Mouse (Mus musculus) limb, embryonic 11.5 days (tissue): ENCODE measurements around the gene Cpsf4l. TPM values are rescaled to one million over a fixed set of nuclear protein-coding genes. Genes with fewer than 3 reads are reported as not detected.

Experiments used
- ATAC-seq: fragments of 200-750 bp; cut with Nextera tagmentation; 2 replicates; pipeline ENCODE4 v1.8.0; 2017; ENCODE audit warnings: low read depth; ENCODE audit not compliant: insufficient number of reproducible peaks, low FRiP score, low TSS enrichment
- DNase-seq: peaks from one replicate; pipeline ENCODE4 v3.0.0-alpha.2; 2015; ENCODE audit warnings: low spot score
- H3K27ac ChIP-seq: fragments of 300-500 bp; sonication (generic); replicated peaks from 2 replicates; pipeline ENCODE4 v1.5.1; 2014; ENCODE audit warnings: low read depth, mild to moderate bottlenecking, low read length
- H3K27me3 ChIP-seq: fragments of 300-500 bp; sonication (generic); 2 replicates; pipeline ENCODE4 v1.6.1; 2014; ENCODE audit warnings: mild to moderate bottlenecking, low read length, mixed read lengths; ENCODE audit not compliant: control insufficient read depth, insufficient read depth
- H3K36me3 ChIP-seq: fragments of 300-500 bp; sonication (generic); 2 replicates; pipeline ENCODE4 v1.6.1; 2014; ENCODE audit warnings: mild to moderate bottlenecking, low read length, moderate library complexity, mixed read lengths; ENCODE audit not compliant: control insufficient read depth, insufficient read depth
- H3K4me1 ChIP-seq: fragments of 300-500 bp; sonication (generic); 2 replicates; pipeline ENCODE4 v1.6.1; 2014; ENCODE audit warnings: low read length, mixed read lengths; ENCODE audit not compliant: control insufficient read depth, insufficient read depth
- H3K4me2 ChIP-seq: fragments of 300-500 bp; sonication (generic); 2 replicates; pipeline ENCODE4 v1.6.1; 2014; ENCODE audit warnings: low read depth, mild to moderate bottlenecking, moderate library complexity; ENCODE audit not compliant: severe bottlenecking
- H3K4me3 ChIP-seq: fragments of 300-500 bp; sonication (generic); 2 replicates; pipeline ENCODE4 v1.5.1; 2014; ENCODE audit warnings: low read depth, low read length
- H3K9ac ChIP-seq: fragments of 300-500 bp; sonication (generic); 2 replicates; pipeline ENCODE4 v1.6.1; 2014; ENCODE audit warnings: mild to moderate bottlenecking, low read length
- H3K9me3 ChIP-seq: fragments of 300-500 bp; sonication (generic); 2 replicates; pipeline ENCODE4 v1.6.1; 2016; ENCODE audit warnings: low read length; ENCODE audit not compliant: control insufficient read depth
- WGBS: fragments of 180-500 bp; shearing (Covaris S2); extraction: QIAGEN DNeasy Blood & Tissue Kit; methylation state at CpG from one replicate; pipeline ENCODE4 v1.1.7; 2014; 5-methylcytosine and 5-hydroxymethylcytosine counted together
- polyA plus RNA-seq: library from polyadenylated mRNA; unstranded; fragments of >200 nt; fragmentation: Nextera tagmentation; extraction: Ambion mirVana; gene quantifications from 2 replicates; pipeline ENCODE4 v1.2.1, GENCODE M21; 2014

The Cpsf4l gene
- polyA plus RNA-seq, 1 experiment from 2014 or later: 0.51 TPM

- Histone ChIP-seq H3K9ac (no peak overlapping the region), H3K4me2 (no peak overlapping the region), H3K27ac (no peak overlapping the region), H3K9me3 (no peaks in the 10 kb centered on the region), H3K36me3 (no peaks in the 10 kb centered on the region), H3K4me1 (0 out of 2 replicates have a peak, but pooled peaks cover 2% of the 10 kb centered on the region), H3K4me3 (no peak overlapping the region), H3K27me3 (no peaks in the 10 kb centered on the region)
- ATAC-seq: no peak
- DNase-seq: peak; percentile 89
- 45% methylated on average over 5 of the region's 5 CpGs for WGBS
Observed at GRCm38 (mm10) chr11:113703758-113704157, 6.1 kb downstream of the Cpsf4l start.

GRCm38 (mm10) chr11:113699643-113700042 is 10.2 kb downstream of the Cpsf4l start:
- no peak overlapping the region for H3K9ac ChIP-seq
- no peaks in the 10 kb centered on the region for H3K27me3 ChIP-seq
- H3K36me3 ChIP-seq: peaks cover 12% of the 10 kb centered on the region
- ATAC-seq (no peak), DNase-seq (no peak)
- H3K4me2 ChIP-seq: no peak overlapping the region
- no peak overlapping the region for H3K27ac ChIP-seq
- 86% methylated on average over 7 of the region's 7 CpGs for WGBS
- no peaks in the 10 kb centered on the region; the same call in 1 of the 2 replicates for H3K9me3 ChIP-seq
- H3K4me1 ChIP-seq: 0 out of 2 replicates have a peak, but pooled peaks cover 2% of the 10 kb centered on the region
- no peak overlapping the region for H3K4me3 ChIP-seq

- DNase-seq (no peak), ATAC-seq (no peak)
- 90% methylated on average over 12 of the region's 12 CpGs for WGBS
- Histone ChIP-seq H3K4me3 (no peak overlapping the region), H3K4me1 (no peaks in the 10 kb centered on the region), H3K27me3 (no peaks in the 10 kb centered on the region), H3K36me3 (peaks cover 17% of the 10 kb centered on the region), H3K27ac (no peak overlapping the region), H3K4me2 (no peak overlapping the region), H3K9me3 (no peaks in the 10 kb centered on the region; the same call in 1 of the 2 replicates), H3K9ac (no peak overlapping the region)
Observed at GRCm38 (mm10) chr11:113698013-113698545, 11.7 kb downstream of the Cpsf4l start.

GRCm38 (mm10) chr11:113697571-113697970 is 12.2 kb downstream of the Cpsf4l start:
- Histone ChIP-seq H3K4me1 (no peaks in the 10 kb centered on the region), H3K4me3 (no peak overlapping the region), H3K9ac (no peak overlapping the region), H3K9me3 (no peaks in the 10 kb centered on the region; the same call in 1 of the 2 replicates), H3K27ac (no peak overlapping the region), H3K27me3 (no peaks in the 10 kb centered on the region), H3K36me3 (peaks cover 17% of the 10 kb centered on the region), H3K4me2 (no peak overlapping the region)
- DNase-seq: no peak
- no peak for ATAC-seq
- 83% methylated on average over 5 of the region's 5 CpGs for WGBS

GRCm38 (mm10) chr11:113691851-113692250 is 18.0 kb downstream of the Cpsf4l start:
- no peak for ATAC-seq
- Histone ChIP-seq H3K4me3 (no peak overlapping the region), H3K27ac (no peak overlapping the region), H3K27me3 (no peaks in the 10 kb centered on the region), H3K4me1 (no peaks in the 10 kb centered on the region), H3K36me3 (peaks cover 40% of the 10 kb centered on the region), H3K4me2 (no peak overlapping the region), H3K9ac (no peak overlapping the region), H3K9me3 (no peaks in the 10 kb centered on the region; the same call in 1 of the 2 replicates)
- no peak for DNase-seq
- WGBS: 73% methylated on average over 3 of the region's 3 CpGs

GRCm38 (mm10) chr11:113691318-113691717 is 18.5 kb downstream of the Cpsf4l start:
- Histone ChIP-seq H3K9me3 (no peaks in the 10 kb centered on the region), H3K36me3 (peaks cover 40% of the 10 kb centered on the region), H3K9ac (no peak overlapping the region), H3K4me1 (no peaks in the 10 kb centered on the region), H3K4me2 (no peak overlapping the region), H3K4me3 (no peak overlapping the region), H3K27ac (no peak overlapping the region), H3K27me3 (no peaks in the 10 kb centered on the region)
- ATAC-seq: no peak
- DNase-seq: no peak
- 90% methylated on average over 5 of the region's 5 CpGs for WGBS

GRCm38 (mm10) chr11:113690506-113690905 is 19.3 kb downstream of the Cpsf4l start:
- no peaks in the 10 kb centered on the region for H3K27me3 ChIP-seq
- no peak overlapping the region for H3K9ac ChIP-seq
- DNase-seq (no peak), ATAC-seq (no peak)
- no peak overlapping the region for H3K4me2 ChIP-seq
- no peaks in the 10 kb centered on the region for H3K9me3 ChIP-seq
- WGBS: 91% methylated on average over 12 of the region's 12 CpGs
- peaks cover 36% of the 10 kb centered on the region for H3K36me3 ChIP-seq
- no peak overlapping the region for H3K27ac ChIP-seq
- no peak overlapping the region for H3K4me3 ChIP-seq
- no peaks in the 10 kb centered on the region for H3K4me1 ChIP-seq

GRCm38 (mm10) chr11:113687031-113687430 is 22.8 kb downstream of the Cpsf4l start:
- ATAC-seq (no peak), DNase-seq (no peak)
- Histone ChIP-seq H3K9ac (no peak overlapping the region), H3K27me3 (no peaks in the 10 kb centered on the region), H3K9me3 (no peaks in the 10 kb centered on the region), H3K36me3 (peaks cover 23% of the 10 kb centered on the region), H3K4me1 (peaks cover 8% of the 10 kb centered on the region), H3K4me2 (no peak overlapping the region), H3K4me3 (no peak overlapping the region), H3K27ac (no peak overlapping the region)
- WGBS: 69% methylated on average over 2 of the region's 2 CpGs
